Mouse (Mus musculus): Measurements from ENCODE around the gene Ms4a6c.
"Not testable (repeated sequence)": the region's sequence is repeated elsewhere in the genome, so short reads cannot be mapped to it uniquely, and the experiment has no call there.

The Ms4a6c gene

DNA sequence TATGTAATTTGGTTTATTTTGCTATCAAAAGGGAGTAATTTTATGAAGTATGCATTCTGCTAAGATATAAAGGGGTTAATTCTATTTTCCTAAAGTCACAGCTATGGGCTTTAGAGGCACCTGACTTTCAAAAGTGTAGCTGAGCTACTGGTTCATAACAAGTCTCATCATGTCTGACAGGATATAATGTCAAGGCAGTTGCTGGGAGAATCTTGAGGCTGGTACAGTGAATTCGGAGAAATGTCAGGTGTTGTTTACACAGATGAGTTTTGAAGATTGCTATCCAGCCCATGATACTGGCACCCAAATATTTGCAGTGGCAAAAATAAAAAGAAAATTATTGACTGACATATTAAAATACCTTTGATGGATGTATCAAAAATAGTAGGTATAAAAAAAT lies 35.7 kb downstream of the Ms4a6c start:
- no peak for DNase-seq

DNA sequence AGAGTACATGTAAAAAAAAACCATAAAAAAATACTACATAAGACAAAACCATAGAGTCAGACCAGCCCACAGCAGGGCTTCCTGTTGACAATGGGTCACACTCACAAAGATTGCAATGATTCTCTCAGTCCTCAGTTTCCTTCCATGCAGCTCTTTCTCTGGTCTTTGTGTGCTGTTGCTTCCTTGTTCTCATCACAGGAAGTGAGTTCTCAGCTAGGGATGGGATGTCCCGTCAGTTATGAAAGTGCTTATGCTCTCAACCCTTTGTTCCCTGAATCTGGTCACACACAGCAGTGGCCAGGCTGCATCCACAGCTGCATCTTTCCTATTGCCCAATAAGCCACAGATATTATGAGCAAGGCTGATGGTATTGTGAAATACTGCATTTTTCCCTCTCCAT lies 44.3 kb downstream of the Ms4a6c start:
- no peak for DNase-seq

DNA sequence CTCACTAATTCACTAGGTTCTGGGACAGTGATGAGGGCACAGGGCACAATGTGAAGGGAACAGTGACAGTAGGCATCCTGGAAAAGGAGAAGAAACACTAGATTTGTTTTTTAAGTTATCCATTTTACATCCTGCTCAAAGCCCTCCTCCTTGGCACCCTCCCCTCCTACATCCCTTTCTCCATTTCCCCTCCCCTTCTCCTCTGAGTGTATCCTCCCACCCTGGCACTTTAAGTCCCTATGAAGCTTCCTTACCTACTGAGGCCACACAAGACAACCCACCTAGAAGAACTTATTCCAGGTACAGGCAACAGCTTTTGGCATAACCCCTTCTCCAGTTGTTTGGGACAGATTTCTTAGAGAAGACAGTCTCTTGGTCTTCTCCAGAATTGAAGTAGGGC lies 47.1 kb downstream of the Ms4a6c start, which contains the start of gene Ms4a6b:
Gene Ms4a6b (plus strand): TSS at position 267 of the 400 bp plus-strand sequence.
- no peak for DNase-seq

DNA sequence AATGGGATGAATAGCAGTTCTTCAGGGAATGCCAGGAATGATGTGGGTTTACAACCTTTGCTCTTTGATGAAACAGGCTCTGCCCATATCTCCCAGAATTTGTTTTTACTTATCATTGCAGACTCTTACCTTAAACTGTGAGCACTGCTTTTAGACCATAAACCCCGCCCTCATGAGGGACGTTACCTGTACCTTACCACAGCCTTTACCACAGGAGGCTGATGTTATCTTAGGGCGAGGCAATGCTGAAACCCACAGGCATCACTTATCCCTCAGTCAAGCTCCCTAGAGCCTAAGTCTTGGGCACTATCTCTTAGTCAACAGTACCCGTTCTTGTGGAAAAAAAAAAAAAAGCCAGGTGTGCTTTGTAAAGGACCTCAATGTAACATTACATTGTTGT lies 47.7 kb downstream of the Ms4a6c start:
- DNase-seq, result no peak

DNA sequence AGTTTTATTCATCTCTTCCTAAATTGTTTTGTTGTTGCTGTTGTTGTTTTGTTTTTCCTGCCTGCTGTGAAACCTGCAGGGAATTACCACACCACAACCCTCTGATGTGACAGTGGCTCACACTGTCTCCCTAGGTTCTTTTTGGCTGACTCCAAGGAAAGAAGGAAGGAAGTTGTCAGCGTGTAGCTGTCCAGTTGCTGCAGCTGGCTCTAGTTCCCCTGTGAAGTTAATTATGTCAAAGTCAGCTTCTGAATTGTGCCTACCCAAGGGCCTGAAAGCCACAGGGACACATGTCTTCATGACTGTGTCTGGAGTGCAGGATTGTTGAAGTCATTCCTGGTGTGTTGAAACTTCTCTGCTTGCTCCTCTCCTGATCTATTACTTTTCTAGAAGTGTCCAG lies 48.2 kb downstream of the Ms4a6c start:
- not testable (repeated sequence) for DNase-seq

DNA sequence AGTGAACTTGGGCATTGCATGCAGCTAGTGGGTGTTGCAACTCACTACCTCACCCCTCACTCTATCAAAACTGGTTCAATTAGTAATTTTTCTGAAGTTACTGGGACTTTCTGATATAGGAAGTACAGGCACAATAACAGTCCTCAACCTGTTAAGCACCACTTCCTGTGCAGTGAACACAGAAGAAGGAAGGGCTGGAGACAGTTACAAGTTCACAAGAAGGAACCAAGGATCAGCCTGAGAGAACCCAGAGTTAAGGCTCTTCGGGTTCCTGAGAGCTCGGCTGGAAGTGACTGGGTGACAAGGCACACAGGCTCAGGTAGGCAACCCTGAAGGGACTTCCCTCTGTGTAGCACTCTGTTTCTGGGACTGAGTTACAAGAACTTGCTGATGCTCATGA lies 49.2 kb downstream of the Ms4a6c start:
- not testable (repeated sequence) for DNase-seq

DNA sequence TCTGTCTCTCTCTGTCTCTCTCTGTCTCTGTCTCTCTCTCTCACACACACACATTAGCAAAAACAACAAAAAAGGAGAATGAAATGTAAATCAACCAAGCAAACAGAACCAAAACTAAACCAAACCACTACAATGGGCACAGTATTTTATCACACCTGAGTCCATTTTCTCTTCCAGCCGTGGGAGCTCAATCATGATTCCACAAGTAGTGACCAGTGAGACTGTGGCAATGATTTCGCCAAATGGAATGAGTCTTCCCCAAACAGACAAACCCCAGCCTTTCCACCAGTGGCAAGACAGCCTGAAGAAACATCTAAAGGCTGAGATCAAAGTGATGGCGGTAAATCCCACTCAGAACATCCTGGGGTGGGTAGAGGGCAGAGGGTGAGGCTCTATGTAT lies 51.0 kb downstream of the Ms4a6c start:
- DNase-seq, result no peak

Data from right cerebral cortex, postnatal 25 days (tissue).